Mouse (Mus musculus): ENCODE data around the gene Ptrh1. TPM values are rescaled to one million over a fixed set of nuclear protein-coding genes. Genes with fewer than 3 reads are reported as not detected.

Ptrh1 gene
- polyA plus RNA-seq, 1 experiment from 2014 or later: 3.7 TPM

DNA sequence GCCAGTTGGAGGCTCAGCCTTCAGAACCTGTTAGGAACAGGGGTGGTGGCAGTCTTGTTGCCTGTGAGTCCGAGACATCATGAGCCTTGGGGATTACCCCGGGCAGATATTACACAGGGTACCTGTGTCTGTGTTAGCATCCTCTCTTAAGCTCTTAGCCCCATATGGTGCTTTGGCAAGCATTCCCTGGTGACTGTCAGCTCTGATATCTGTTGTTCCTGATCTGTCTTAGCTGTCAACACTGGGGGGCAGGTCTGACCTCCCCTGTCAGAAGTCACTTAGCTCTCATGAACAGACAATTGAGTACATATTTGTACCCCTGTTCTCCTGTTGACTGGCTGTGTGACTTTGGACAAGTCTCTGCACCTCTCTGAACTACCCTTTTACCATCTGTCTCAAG is 16.6 kb upstream of the Ptrh1 start:
- ATAC-seq (replicated peaks; ENCODE audit: insufficient number of reproducible peaks, low FRiP score, low TSS enrichment): no peak
- H3K27me3 ChIP-seq (ENCODE audit: control insufficient read depth, insufficient read depth, low read length): no peaks in the 10 kb centered on the region
- H3K9me3 ChIP-seq (replicated peaks; ENCODE audit: control insufficient read depth, low read length): no peaks in the 10 kb centered on the region
- WGBS (ENCODE audit: insufficient replicate concordance): 68% methylated on average over 2 of the region's 2 CpGs
- no peak overlapping the region for H3K27ac ChIP-seq (ENCODE audit: low read depth, low read length)
- 0 out of 2 replicates have a peak, but pooled peaks cover 2% of the 10 kb centered on the region for H3K4me1 ChIP-seq (ENCODE audit: control insufficient read depth, insufficient read depth, low read length)
- no peak overlapping the region for H3K4me2 ChIP-seq
- H3K9ac ChIP-seq (ENCODE audit: low read depth, low read length): no peak overlapping the region
- peaks cover 13% of the 10 kb centered on the region; the same call in 1 of the 2 replicates for H3K36me3 ChIP-seq (ENCODE audit: control insufficient read depth, insufficient read depth, low read length)
- no peak overlapping the region for H3K4me3 ChIP-seq (ENCODE audit: low read depth, low read length)

DNA sequence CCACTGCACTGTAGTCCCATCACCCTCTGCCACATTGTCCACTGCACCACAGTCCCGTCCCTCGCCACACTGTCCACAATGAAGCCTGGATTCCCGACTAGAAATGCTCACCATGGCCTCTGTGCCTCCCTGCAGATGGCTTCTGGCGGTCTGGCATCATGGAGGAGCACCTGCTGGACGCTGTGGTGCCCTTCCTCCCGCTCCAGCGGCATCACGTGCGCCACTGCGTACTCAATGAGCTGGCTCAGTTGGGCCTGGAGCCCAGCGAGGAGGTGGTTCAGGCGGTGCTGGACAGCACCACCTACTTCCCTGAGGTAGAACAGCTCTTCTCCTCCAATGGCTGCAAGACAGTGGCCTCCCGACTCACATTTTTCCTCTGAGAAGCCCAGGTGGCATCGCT is 14.2 kb upstream of the Ptrh1 start:
- 85% methylated on average over 14 of the region's 14 CpGs for WGBS (ENCODE audit: insufficient replicate concordance)
- Histone ChIP-seq H3K27ac (ENCODE audit: low read depth, low read length) (no peak overlapping the region), H3K4me1 (ENCODE audit: control insufficient read depth, insufficient read depth, low read length) (0 out of 2 replicates have a peak, but pooled peaks cover 2% of the 10 kb centered on the region), H3K9ac (ENCODE audit: low read depth, low read length) (no peak overlapping the region), H3K4me2 (no peak overlapping the region), H3K27me3 (ENCODE audit: control insufficient read depth, insufficient read depth, low read length) (no peaks in the 10 kb centered on the region), H3K4me3 (ENCODE audit: low read depth, low read length) (no peak overlapping the region), H3K9me3 (replicated peaks; ENCODE audit: control insufficient read depth, low read length) (no peaks in the 10 kb centered on the region), H3K36me3 (ENCODE audit: control insufficient read depth, insufficient read depth, low read length) (peaks cover 12% of the 10 kb centered on the region; the same call in 1 of the 2 replicates)
- ATAC-seq (replicated peaks; ENCODE audit: insufficient number of reproducible peaks, low FRiP score, low TSS enrichment): no peak

DNA sequence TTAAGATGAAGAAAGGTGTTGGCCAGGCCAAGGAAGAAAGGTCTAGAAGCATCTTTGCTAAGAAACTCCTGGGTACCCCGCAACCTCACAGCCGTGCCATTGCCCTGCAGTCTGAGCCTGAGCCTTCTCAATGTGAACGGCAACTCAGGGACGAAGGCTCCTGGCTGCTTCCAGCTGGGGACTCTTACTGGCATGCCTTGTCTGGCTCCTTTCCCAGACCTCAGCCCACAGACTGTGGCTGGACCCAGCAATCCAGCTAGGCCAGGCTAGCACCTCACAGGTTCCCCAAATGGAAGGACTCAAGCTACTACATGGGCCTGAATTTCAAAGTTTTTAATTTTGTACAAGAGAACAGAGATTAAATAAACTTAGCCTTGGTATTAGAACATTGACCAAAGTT is 13.7 kb upstream of the Ptrh1 start:
- Histone ChIP-seq H3K9ac (ENCODE audit: low read depth, low read length) (no peak overlapping the region), H3K4me2 (no peak overlapping the region), H3K9me3 (replicated peaks; ENCODE audit: control insufficient read depth, low read length) (no peaks in the 10 kb centered on the region), H3K4me3 (ENCODE audit: low read depth, low read length) (no peak overlapping the region), H3K4me1 (ENCODE audit: control insufficient read depth, insufficient read depth, low read length) (0 out of 2 replicates have a peak, but pooled peaks cover 2% of the 10 kb centered on the region), H3K27me3 (ENCODE audit: control insufficient read depth, insufficient read depth, low read length) (no peaks in the 10 kb centered on the region), H3K36me3 (ENCODE audit: control insufficient read depth, insufficient read depth, low read length) (peaks cover 12% of the 10 kb centered on the region; the same call in 1 of the 2 replicates), H3K27ac (ENCODE audit: low read depth, low read length) (no peak overlapping the region)
- 88% methylated on average over 4 of the region's 4 CpGs for WGBS (ENCODE audit: insufficient replicate concordance)
- no peak for ATAC-seq (replicated peaks; ENCODE audit: insufficient number of reproducible peaks, low FRiP score, low TSS enrichment)

DNA sequence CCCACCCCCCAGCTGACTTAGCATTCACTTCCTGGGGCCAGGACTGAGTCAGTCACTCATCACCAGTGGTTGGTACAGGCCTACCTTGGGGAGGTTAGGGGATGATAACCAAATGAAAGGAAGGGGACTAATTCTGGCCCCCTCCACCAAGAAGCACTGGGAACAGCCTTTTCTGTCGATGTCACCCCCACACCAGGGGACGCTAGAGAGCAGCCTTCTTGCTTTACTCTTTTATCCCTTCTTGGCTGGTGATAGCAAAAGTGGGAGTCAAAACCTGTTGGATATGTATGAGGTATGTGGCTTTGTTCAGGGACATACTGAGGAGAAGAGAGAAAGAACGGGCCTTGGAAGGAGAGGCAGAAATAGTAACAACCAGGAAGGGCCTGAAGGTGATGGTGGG is 12.2 kb upstream of the Ptrh1 start:
- WGBS (ENCODE audit: insufficient replicate concordance): 73% methylated on average over 3 of the region's 3 CpGs
- no peaks in the 10 kb centered on the region for H3K27me3 ChIP-seq (ENCODE audit: control insufficient read depth, insufficient read depth, low read length)
- H3K9me3 ChIP-seq (replicated peaks; ENCODE audit: control insufficient read depth, low read length): no peaks in the 10 kb centered on the region
- H3K36me3 ChIP-seq (ENCODE audit: control insufficient read depth, insufficient read depth, low read length): peaks cover 12% of the 10 kb centered on the region; the same call in 1 of the 2 replicates
- H3K4me1 ChIP-seq (ENCODE audit: control insufficient read depth, insufficient read depth, low read length): 0 out of 2 replicates have a peak, but pooled peaks cover 2% of the 10 kb centered on the region
- ATAC-seq (replicated peaks; ENCODE audit: insufficient number of reproducible peaks, low FRiP score, low TSS enrichment): no peak
- H3K4me3 ChIP-seq (ENCODE audit: low read depth, low read length): no peak overlapping the region
- H3K9ac ChIP-seq (ENCODE audit: low read depth, low read length): no peak overlapping the region
- H3K4me2 ChIP-seq: no peak overlapping the region
- H3K27ac ChIP-seq (ENCODE audit: low read depth, low read length): no peak overlapping the region

DNA sequence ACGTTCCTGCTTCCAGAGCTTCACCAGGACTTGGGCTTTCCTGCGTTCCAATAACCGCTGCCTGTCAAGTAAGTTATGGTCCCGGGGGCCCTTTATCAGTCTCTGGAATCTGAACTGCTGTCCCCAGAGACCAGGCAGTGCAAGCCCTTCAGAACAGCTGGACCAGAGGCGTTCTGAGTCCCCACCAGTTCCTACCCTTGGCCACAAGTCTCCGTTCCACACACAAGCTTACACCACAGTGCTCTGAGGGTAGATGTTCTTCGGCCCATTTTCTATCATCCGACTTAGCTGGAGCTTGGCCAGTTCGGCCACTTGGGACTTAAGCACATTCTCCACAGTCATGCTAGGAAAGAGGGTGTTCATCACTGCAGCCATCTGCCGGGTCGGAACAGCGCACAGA is 8.3 kb upstream of the Ptrh1 start:
- no peak for ATAC-seq (replicated peaks; ENCODE audit: insufficient number of reproducible peaks, low FRiP score, low TSS enrichment)
- Histone ChIP-seq H3K9ac (ENCODE audit: low read depth, low read length) (no peak overlapping the region), H3K4me2 (no peak overlapping the region), H3K27ac (ENCODE audit: low read depth, low read length) (no peak overlapping the region), H3K9me3 (replicated peaks; ENCODE audit: control insufficient read depth, low read length) (no peaks in the 10 kb centered on the region), H3K4me3 (ENCODE audit: low read depth, low read length) (no peak overlapping the region), H3K36me3 (ENCODE audit: control insufficient read depth, insufficient read depth, low read length) (no peaks in the 10 kb centered on the region), H3K27me3 (ENCODE audit: control insufficient read depth, insufficient read depth, low read length) (no peaks in the 10 kb centered on the region), H3K4me1 (ENCODE audit: control insufficient read depth, insufficient read depth, low read length) (peaks cover 5% of the 10 kb centered on the region; the same call in 1 of the 2 replicates)
- WGBS (ENCODE audit: insufficient replicate concordance): 77% methylated on average over 12 of the region's 12 CpGs

DNA sequence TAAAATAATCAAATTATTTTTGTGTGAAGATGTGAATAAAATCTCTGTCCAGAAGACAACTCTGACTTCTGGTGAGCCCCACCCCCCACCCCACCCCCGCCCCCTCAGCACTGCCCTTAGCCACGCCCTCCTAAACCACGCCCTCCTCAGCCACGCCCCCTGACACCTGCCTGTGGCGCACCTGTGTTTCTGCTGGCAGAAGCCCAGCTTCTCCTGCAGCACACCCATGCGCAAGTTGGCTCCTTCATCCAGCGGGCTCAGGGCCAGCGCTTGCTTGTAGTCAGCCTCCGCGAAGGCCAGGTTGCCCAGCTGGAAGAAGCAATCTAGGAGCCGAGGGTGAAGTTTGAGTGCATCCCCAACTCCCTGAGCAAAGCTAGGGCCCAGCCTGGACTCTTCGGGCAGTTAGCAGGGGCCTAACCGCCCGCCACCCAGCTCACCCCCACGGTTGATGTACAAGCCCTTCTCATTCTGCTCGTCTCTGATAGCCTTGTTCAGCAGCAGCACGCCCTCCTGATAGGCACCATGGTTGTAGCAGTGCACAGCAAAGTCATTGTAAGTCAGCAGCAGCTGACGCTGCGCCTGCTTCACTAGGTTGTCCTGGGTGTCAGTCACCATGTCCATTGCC is 6.8 kb upstream of the Ptrh1 start:
- 43% methylated on average over 19 of the region's 19 CpGs for WGBS (ENCODE audit: insufficient replicate concordance)
- no peaks in the 10 kb centered on the region; the same call in 1 of the 2 replicates for H3K27me3 ChIP-seq (ENCODE audit: control insufficient read depth, insufficient read depth, low read length)
- H3K9ac ChIP-seq (ENCODE audit: low read depth, low read length): no peak overlapping the region
- H3K4me2 ChIP-seq: no peak overlapping the region
- no peaks in the 10 kb centered on the region for H3K9me3 ChIP-seq (replicated peaks; ENCODE audit: control insufficient read depth, low read length)
- no peaks in the 10 kb centered on the region for H3K36me3 ChIP-seq (ENCODE audit: control insufficient read depth, insufficient read depth, low read length)
- H3K4me3 ChIP-seq (ENCODE audit: low read depth, low read length): no peak overlapping the region
- H3K27ac ChIP-seq (ENCODE audit: low read depth, low read length): no peak overlapping the region
- peaks cover 5% of the 10 kb centered on the region; the same call in 1 of the 2 replicates for H3K4me1 ChIP-seq (ENCODE audit: control insufficient read depth, insufficient read depth, low read length)
- ATAC-seq (replicated peaks; ENCODE audit: insufficient number of reproducible peaks, low FRiP score, low TSS enrichment): no peak

DNA sequence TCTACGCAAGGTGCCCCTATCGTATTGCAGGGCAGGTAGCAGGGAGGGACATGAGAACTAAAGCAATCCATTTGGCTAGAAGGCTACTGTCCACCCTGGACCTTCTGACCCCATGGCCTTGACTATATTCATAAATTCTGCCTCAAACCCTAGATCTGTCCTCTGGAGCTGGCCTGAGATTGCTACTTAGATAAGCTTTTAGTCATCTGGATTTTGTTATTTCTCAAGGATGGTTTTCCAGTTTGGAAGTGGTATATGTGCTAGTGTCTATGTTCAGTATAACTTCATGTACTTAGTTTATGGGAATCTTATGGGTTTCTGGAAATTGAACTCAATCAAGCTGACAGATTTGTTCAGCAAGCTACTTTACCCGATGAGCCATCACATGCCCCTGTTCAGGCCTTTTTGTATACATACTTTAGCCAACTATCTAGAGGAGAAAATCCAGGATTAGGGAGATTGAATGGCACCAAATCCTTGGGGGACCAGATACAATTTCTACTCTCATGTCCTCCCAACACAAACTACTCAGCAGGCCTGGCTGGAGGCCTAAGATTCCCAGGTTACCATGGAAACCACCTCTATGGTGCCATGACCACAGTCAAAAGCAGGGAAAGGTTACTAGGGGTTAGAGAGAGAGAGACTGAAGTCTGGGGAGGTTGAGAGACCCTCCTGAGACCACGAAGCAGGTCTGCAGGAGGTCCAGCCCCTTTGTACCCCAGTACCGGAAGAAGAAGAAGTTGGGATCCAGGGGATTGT is 6.1 kb upstream of the Ptrh1 start:
- H3K36me3 ChIP-seq (ENCODE audit: control insufficient read depth, insufficient read depth, low read length): no peaks in the 10 kb centered on the region
- no peak for ATAC-seq (replicated peaks; ENCODE audit: insufficient number of reproducible peaks, low FRiP score, low TSS enrichment)
- no peak overlapping the region for H3K9ac ChIP-seq (ENCODE audit: low read depth, low read length)
- H3K27ac ChIP-seq (ENCODE audit: low read depth, low read length): no peak overlapping the region
- H3K27me3 ChIP-seq (ENCODE audit: control insufficient read depth, insufficient read depth, low read length): no peaks in the 10 kb centered on the region; the same call in 1 of the 2 replicates
- H3K4me3 ChIP-seq (ENCODE audit: low read depth, low read length): no peak overlapping the region
- H3K9me3 ChIP-seq (replicated peaks; ENCODE audit: control insufficient read depth, low read length): no peaks in the 10 kb centered on the region
- H3K4me2 ChIP-seq: no peak overlapping the region
- peaks cover 5% of the 10 kb centered on the region; the same call in 1 of the 2 replicates for H3K4me1 ChIP-seq (ENCODE audit: control insufficient read depth, insufficient read depth, low read length)
- WGBS (ENCODE audit: insufficient replicate concordance): 78% methylated on average over 5 of the region's 5 CpGs

DNA sequence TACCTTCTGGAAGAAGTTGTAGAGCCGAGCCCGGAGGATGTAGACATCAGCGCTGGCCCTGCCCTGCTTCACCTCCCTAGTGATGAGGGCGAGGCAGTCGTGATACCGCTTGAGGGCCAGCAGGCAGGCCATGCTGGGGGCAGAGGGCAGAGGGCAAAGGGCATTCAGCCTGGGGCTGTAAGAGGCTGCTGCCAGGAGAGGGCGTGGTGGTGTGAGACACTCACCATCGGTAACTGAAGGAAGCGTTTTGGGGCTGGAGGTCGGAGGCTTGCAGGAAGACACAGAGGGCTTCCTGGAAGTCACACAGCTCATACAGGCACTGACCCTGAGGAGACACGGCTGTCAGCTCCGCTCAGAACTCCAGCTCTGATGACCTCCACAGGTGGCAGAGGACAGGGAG is 3.7 kb upstream of the Ptrh1 start:
- Histone ChIP-seq H3K9ac (ENCODE audit: low read depth, low read length) (no peak overlapping the region), H3K36me3 (ENCODE audit: control insufficient read depth, insufficient read depth, low read length) (no peaks in the 10 kb centered on the region), H3K4me1 (ENCODE audit: control insufficient read depth, insufficient read depth, low read length) (peaks cover 11% of the 10 kb centered on the region), H3K27me3 (ENCODE audit: control insufficient read depth, insufficient read depth, low read length) (no peaks in the 10 kb centered on the region; the same call in 1 of the 2 replicates), H3K9me3 (replicated peaks; ENCODE audit: control insufficient read depth, low read length) (no peaks in the 10 kb centered on the region), H3K4me3 (ENCODE audit: low read depth, low read length) (no peak overlapping the region), H3K4me2 (no peak overlapping the region), H3K27ac (ENCODE audit: low read depth, low read length) (no peak overlapping the region)
- WGBS (ENCODE audit: insufficient replicate concordance): 27% methylated on average over 12 of the region's 12 CpGs
- no peak for ATAC-seq (replicated peaks; ENCODE audit: insufficient number of reproducible peaks, low FRiP score, low TSS enrichment)

Measured in heart, embryonic 11.5 days (tissue).